Mouse (Mus musculus) brain, embryonic 14.5 days (tissue): ENCODE data around the gene Tor2a. TPM values are rescaled to one million over a fixed set of nuclear protein-coding genes. Genes with fewer than 3 reads are reported as not detected.

Experiments used
- DNase-seq: peaks from one replicate; pipeline ENCODE4 v3.0.0-alpha.2; 2011; ENCODE audit warnings: low read depth
- CTCF ChIP-seq: fragments of 200-500 bp; IDR thresholded peaks from 2 replicates; pipeline ENCODE4 v1.5.1; 2012; ENCODE audit warnings: inconsistent platforms, mild to moderate bottlenecking, moderate library complexity, borderline replicate concordance; ENCODE audit not compliant: insufficient read depth, insufficient read length; ENCODE audit errors: extremely low read depth
- POLR2A ChIP-seq: fragments of 200-500 bp; IDR thresholded peaks from 2 replicates; pipeline ENCODE4 v1.6.1; 2012; ENCODE audit warnings: mild to moderate bottlenecking, inconsistent platforms, borderline replicate concordance; ENCODE audit not compliant: poor library complexity, insufficient read depth, insufficient read length, severe bottlenecking; ENCODE audit errors: extremely low read depth
- polyA plus RNA-seq: library from polyadenylated mRNA; depleted of rRNA; stranded (reverse); fragments of >200 nt; gene quantifications from 2 replicates; pipeline ENCODE4 v1.2.3, GENCODE M21; 2012; rRNA removed

The Tor2a gene
- polyA plus RNA-seq, 1 experiment = 60.6 TPM

DNA sequence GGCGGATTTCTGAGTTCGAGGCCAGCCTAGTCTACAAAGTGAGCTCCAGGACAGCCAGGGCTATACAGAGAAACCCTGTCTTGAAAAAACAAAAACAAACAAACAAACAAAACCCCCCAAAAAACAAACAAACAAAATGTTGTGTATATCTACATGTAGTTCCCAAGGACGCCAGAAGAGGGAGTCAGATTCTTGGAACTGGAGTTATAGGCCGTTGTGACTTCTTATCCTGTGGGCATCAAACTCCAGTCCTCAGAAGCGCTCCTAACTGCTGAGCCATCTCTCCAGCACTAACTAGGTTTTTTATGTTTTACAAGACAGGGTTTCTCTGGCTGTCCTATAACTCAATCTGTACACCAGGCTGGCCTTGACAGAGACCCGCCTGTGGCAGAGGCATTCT lies 30.1 kb downstream of the Tor2a start:
- no peak for TF ChIP-seq POLR2A
- TF ChIP-seq CTCF = peak; percentile 49; the same call in 1 of the 2 replicates
- peak; percentile 29 for DNase-seq

DNA sequence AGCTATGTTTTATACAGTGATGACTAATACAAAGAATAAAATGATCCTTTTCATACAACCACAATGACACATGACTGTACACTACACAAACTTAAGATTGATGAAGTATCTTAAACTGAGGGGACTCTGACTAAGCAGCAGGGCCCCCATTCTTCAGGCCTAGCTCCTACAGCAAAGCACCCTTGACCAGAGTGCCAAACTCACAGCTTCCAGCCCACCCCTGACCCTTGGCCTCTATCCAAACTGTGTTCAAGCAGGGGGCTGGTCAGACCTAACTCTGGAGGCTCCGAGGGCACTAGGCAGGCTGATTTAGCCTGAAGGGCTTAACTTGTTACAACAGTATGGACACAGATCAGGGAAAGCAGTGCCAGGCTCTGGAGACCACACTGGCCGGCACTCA lies 31.5 kb downstream of the Tor2a start:
- no peak for TF ChIP-seq CTCF
- no peak for TF ChIP-seq POLR2A
- no peak for DNase-seq

DNA sequence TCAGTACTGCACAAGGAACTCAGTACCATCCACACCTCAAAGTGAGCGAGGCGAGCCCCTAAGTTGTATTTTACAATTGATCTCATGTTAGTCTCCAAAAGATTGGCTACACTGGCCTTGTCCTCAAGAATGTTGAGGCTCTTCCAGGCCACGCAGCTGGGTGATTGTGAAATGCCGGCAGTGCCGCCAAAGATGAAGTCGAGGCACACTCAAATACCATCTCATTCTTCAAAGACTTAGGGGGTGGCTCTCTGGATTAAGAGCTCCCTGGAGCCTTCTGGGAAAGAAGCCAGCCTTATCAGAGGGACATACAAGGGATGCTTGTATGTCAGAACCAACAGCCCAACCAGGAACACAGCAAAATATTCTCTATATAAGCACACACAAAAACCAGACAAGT lies 34.3 kb downstream of the Tor2a start:
- DNase-seq = peak; percentile 26
- TF ChIP-seq CTCF = no peak
- TF ChIP-seq POLR2A = no peak

DNA sequence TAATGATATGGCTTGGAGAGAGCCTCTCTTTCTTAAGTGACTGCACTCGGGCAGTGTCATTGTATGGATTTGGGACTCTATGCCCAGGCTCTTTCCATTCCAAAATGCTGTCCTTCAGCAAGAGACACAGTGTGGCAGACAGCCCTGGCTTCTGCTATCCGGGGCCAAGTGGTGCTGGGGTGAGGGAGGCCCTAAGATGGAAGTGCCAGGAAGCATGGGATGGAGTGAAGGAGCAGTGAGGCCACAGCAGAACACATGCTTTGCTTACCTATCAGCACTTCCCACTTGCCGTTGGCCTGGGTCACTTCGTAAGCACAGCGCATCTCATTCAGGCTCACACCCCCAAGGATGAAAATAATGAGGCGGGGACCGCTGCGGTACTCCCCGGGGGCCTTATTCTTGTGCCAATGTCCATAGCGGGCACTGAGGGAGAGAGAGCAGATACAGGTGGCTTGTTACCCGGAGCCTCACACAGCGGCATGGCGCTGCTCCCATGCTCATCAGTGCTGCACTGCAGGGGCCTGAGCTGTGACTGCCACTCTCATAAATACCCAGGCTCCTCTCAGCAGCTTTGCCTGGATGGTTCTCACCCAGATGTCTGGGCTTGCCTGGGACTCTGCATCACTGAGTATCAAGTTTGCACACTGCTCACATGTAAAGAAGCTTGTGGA lies 38.8 kb downstream of the Tor2a start:
- TF ChIP-seq CTCF = no peak
- no peak for TF ChIP-seq POLR2A

DNA sequence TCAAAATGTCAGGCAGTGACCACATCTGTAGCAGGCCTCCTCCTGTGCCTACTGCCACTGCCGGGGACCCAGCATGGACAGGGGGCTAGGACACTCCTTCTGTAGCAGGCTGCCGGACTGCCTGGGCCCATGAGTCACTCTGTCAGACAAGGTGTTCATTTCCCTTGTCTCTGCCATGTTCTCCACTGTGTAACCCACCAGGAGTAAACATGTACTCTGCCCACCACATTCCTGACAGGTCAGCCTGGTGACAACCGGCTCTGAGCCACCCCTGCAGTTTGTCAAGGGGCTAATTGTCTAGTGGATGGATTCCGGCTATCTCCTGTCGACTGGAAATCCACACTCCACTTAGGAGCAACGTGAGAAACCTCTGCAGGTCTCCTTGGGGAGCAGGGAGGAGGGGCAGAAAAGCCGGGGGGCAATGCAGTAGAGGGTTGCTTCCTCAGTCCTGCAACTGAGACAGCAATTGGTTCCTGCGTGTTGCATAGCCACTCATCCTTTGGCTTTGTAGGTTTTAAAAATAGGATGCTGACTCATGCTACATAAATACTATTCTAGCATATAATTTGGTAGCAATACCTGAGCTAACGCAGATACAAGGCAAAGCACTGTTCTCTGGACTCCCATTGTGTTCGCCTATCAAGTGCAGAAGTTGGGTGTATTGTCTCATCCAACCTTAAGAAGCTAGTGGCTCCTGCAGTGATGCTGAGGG lies 41.4 kb downstream of the Tor2a start:
- no peak for DNase-seq
- TF ChIP-seq CTCF (no peak), POLR2A (no peak)

More for the DNA sequence above, 38.8 kb downstream of the Tor2a start:
- DNase-seq = peak; percentile 20

DNA sequence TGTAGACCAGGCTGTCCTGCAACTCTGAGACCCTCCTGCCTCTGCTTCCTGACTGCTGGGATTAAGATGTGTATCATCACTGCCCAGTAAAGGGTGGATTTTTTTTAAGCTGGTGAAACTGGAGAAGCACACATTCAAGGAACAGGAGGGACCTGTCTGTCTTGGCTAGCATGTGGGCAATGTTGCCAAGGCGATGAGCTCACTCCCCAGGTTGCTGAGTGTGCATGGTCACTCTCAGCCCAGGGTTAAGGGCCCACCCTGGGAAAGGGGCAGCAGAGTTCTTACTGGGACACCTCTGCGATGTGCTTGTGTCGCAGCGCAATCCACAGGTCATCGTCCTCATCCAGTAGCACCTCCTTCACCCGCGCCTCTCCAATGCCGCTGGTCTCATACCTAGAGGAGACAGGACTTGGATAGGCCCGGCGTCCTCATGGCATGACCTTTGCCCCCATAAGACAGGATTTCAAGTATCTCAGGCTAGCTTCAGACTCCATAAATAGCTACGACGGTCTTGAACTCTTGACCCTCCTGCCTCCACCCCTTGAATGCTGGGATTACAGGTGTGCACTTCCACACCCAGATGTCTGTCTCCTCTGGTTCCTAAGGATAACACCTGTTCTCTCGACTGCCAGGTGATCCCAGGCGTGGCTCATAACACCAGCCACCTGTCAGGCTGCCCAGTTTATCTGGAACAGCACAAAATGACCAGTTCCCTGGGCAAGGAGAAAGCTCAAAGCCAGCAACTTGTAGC lies 52.0 kb downstream of the Tor2a start:
- TF ChIP-seq CTCF (no peak), POLR2A (no peak)
- no peak for DNase-seq

Other genes with a start within 250 kb of the Tor2a start
- 7.7 and 12.9 TPM in 2 replicates for gene Fam102a, start 221.9 kb upstream of the Tor2a start, polyA plus RNA-seq
- gene Dpm2, start 186.4 kb upstream of the Tor2a start, polyA plus RNA-seq = 155 and 212 TPM in 2 replicates
- 13.2 and 16.0 TPM in 2 replicates for gene Pip5kl1, start 182.4 kb upstream of the Tor2a start, polyA plus RNA-seq
- gene 9430097D07Rik, start 181.6 kb upstream of the Tor2a start, polyA plus RNA-seq = 0.26 and 0.33 TPM in 2 replicates
- 21.7 and 23.9 TPM in 2 replicates for gene St6galnac4, start 170.1 kb upstream of the Tor2a start, polyA plus RNA-seq
- gene St6galnac6, start 157.5 kb upstream of the Tor2a start, polyA plus RNA-seq = 16.2 and 22.6 TPM in 2 replicates
- gene Ak1, start 135.5 kb upstream of the Tor2a start, polyA plus RNA-seq = 31.0 and 41.5 TPM in 2 replicates
- 27.1 and 38.0 TPM in 2 replicates for gene Eng, start 110.6 kb upstream of the Tor2a start, polyA plus RNA-seq
- 33.7 and 45.7 TPM in 2 replicates for gene Fpgs, start 53.1 kb upstream of the Tor2a start, polyA plus RNA-seq
- 197 and 278 TPM in 2 replicates for gene Cdk9, start 44.2 kb upstream of the Tor2a start, polyA plus RNA-seq
- gene Sh2d3c, start 36.2 kb upstream of the Tor2a start, polyA plus RNA-seq = 47.8 and 60.6 TPM in 2 replicates
- gene 6330409D20Rik, start 16.2 kb upstream of the Tor2a start, polyA plus RNA-seq = 4.4 and 4.8 TPM in 2 replicates
- 1.4 and 1.6 TPM in 2 replicates for gene Ttc16, start 18.4 kb downstream of the Tor2a start, polyA plus RNA-seq
- gene Ptrh1, start 18.6 kb downstream of the Tor2a start, polyA plus RNA-seq = 7.1 and 8.7 TPM in 2 replicates
- gene Cfap157, start 27.2 kb downstream of the Tor2a start, polyA plus RNA-seq = 0.71 and 0.86 TPM in 2 replicates
- gene Stxbp1, start 90.0 kb downstream of the Tor2a start, polyA plus RNA-seq = 170 and 238 TPM in 2 replicates
- gene Fam129b, start 118.9 kb downstream of the Tor2a start, polyA plus RNA-seq = 40.2 and 47.0 TPM in 2 replicates
- 554 and 748 TPM in 2 replicates for gene Rpl12, start 204.3 kb downstream of the Tor2a start, polyA plus RNA-seq
- 28.4 and 31.8 TPM in 2 replicates for gene Lrsam1, start 204.4 kb downstream of the Tor2a start, polyA plus RNA-seq
- gene Slc2a8, start 224.8 kb downstream of the Tor2a start, polyA plus RNA-seq = 26.9 and 40.6 TPM in 2 replicates